Mouse (Mus musculus) liver, embryonic 14.5 days (tissue): ENCODE data around the gene Olfr1417. TPM values are rescaled to one million over a fixed set of nuclear protein-coding genes. Genes with fewer than 3 reads are reported as not detected.

Experiments used
- ATAC-seq: fragments of 200-750 bp; cut with Nextera tagmentation; 2 replicates; pipeline ENCODE4 v1.8.0; 2017; ENCODE audit warnings: moderate number of reproducible peaks, mild to moderate bottlenecking, moderate library complexity; ENCODE audit not compliant: insufficient read depth
- DNase-seq, 3 experiments: peaks; one replicate each; pipeline ENCODE4 v3.0.0-alpha.2; 2012 to 2013; ENCODE audit warnings: low read depth in 3 of 3, low spot score in 3 of 3
- H3K27ac ChIP-seq: fragments of 300-500 bp; sonication (generic); 2 replicates; pipeline ENCODE4 v1.5.1; 2014; ENCODE audit warnings: moderate library complexity, mild to moderate bottlenecking, control low read depth, inconsistent platforms
- H3K27me3 ChIP-seq: fragments of 300-500 bp; sonication (generic); 2 replicates; pipeline ENCODE4 v1.6.1; 2014; ENCODE audit warnings: mild to moderate bottlenecking, low read length, moderate library complexity; ENCODE audit not compliant: control insufficient read depth, insufficient read depth
- H3K36me3 ChIP-seq: fragments of 300-500 bp; sonication (generic); replicated peaks from 2 replicates; pipeline ENCODE4 v1.6.1; 2014; ENCODE audit warnings: low read depth; ENCODE audit not compliant: control insufficient read depth, insufficient read depth
- H3K4me1 ChIP-seq, 2 experiments: fragments of 200-500 bp in 1 of 2; fragments of 300-500 bp in 1 of 2; sonication (generic) in 1 of 2; replicated peaks; 2 replicates each; pipeline ENCODE4 v1.6.1; 2012 to 2014; ENCODE audit warnings: antibody characterized with exemption in 1 of 2, inconsistent platforms in 1 of 2, low read length in 1 of 2; ENCODE audit not compliant: control insufficient read depth in 2 of 2, insufficient read depth in 2 of 2
- H3K4me2 ChIP-seq: fragments of 300-500 bp; sonication (generic); 2 replicates; pipeline ENCODE4 v1.6.1; 2014; ENCODE audit warnings: low read depth, mild to moderate bottlenecking, control low read depth, moderate library complexity
- H3K4me3 ChIP-seq, 2 experiments: fragments of 200-500 bp in 1 of 2; fragments of 300-500 bp in 1 of 2; sonication (generic) in 1 of 2; 2 replicates each; pipeline ENCODE4 v1.5.1; 2012 to 2014; ENCODE audit warnings: low read depth in 2 of 2, low read length in 2 of 2, mild to moderate bottlenecking in 2 of 2, control low read depth in 1 of 2, inconsistent platforms in 1 of 2, moderate library complexity in 1 of 2; ENCODE audit not compliant: insufficient read depth in 1 of 2
- H3K9ac ChIP-seq: fragments of 300-500 bp; sonication (generic); replicated peaks from 2 replicates; pipeline ENCODE4 v1.6.1; 2014; ENCODE audit warnings: mild to moderate bottlenecking, control low read depth, moderate library complexity
- H3K9me3 ChIP-seq: fragments of 300-500 bp; sonication (generic); 2 replicates; pipeline ENCODE4 v1.6.1; 2016; ENCODE audit warnings: low read length, mixed read lengths; ENCODE audit not compliant: control insufficient read depth
- CTCF ChIP-seq: IDR thresholded peaks from 2 replicates; pipeline ENCODE4 v1.5.1; 2016; ENCODE audit warnings: antibody characterized with exemption, low read depth, control low read depth
- EP300 ChIP-seq: IDR thresholded peaks from 2 replicates; pipeline ENCODE4 v1.6.1; 2016; ENCODE audit warnings: antibody characterized with exemption, low read depth
- WGBS: fragments of 180-500 bp; shearing (Covaris S2); extraction: QIAGEN DNeasy Blood & Tissue Kit; methylation state at CpG from one replicate; pipeline ENCODE4 v1.1.7; 2014; ENCODE audit not compliant: insufficient replicate concordance; 5-methylcytosine and 5-hydroxymethylcytosine counted together
- polyA plus RNA-seq, 2 experiments: library from polyadenylated mRNA; depleted of rRNA in 1 of 2; stranded (reverse) in 1 of 2; unstranded in 1 of 2; fragments of >200 nt; fragmentation: Nextera tagmentation in 1 of 2; extraction: Ambion mirVana in 1 of 2; gene quantifications; 2 replicates each; pipeline versions ENCODE4 v1.2.1 to v1.2.3; 2012 to 2014

Gene Olfr1417
- polyA plus RNA-seq, 2 experiments: not detected

DNA sequence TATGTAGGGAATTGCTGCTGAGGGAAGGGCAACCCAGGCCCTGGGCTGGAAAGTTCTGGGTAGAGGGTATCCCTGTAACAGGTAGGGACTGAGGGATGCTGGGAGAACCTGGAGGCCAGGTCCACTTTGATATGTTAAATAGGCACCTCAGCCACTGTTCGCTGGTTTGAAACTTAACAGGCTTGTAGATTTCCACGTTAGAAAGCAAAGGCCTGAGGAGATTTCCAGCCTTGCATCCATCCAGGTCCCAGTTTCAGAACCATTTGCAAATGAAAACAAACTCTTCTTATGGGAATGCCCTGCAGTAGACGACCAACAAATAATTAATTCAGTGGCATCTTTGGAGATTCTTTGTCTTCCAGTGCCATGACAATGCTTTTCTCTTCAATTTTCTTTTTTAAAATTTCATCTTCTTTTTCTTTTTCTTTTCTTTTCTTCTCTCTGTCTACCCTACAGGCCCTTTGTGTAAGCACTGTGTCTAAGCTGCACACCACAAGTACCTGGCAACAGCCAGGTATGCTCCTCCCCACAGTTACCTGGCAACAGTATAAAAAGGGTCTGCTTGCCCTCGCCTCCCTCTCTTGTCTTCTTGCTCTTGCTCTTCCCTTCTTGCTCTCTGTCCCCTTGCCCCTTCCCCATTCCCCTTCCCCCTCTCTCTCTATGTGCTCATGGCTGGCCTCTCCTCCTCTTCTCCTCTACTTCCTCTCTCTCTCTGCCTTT, 15.5 kb downstream of the Olfr1417 start:
- Histone ChIP-seq H3K36me3 (no peaks in the 10 kb centered on the region), H3K4me1 (peaks cover 0 to 4% of the 10 kb centered on the region in 2 experiments; a peak in 1 of 4 replicates), H3K27me3 (peaks cover 23% of the 10 kb centered on the region), H3K4me3 (no peak overlapping the region), H3K9ac (no peak overlapping the region), H3K4me2 (no peak overlapping the region), H3K9me3 (no peaks in the 10 kb centered on the region), H3K27ac (no peak overlapping the region)
- ATAC-seq: no peak
- DNase-seq: no peak
- TF ChIP-seq CTCF: no peak
- TF ChIP-seq EP300: no peak
- WGBS: 38% methylated on average over 4 of the region's 4 CpGs

DNA sequence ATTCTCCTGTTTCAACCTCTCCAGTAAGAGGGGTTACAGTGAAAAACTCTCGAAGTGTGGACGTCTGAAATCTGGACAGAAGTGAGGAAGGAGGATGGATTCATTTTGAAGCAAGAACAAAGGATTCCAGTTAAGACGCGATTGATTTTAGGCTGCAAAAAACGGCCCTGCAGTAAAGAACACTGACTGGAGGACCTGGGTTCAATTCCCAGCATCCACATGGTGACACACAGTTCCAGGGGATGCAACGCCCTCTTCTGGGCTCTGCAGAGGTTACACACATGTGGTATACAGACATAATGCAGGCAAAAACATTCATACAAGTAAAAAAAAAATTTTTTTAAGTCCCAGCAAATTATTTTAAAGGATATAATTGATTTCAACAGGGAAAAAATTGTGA, 18.8 kb downstream of the Olfr1417 start:
- Histone ChIP-seq H3K27ac (no peak overlapping the region), H3K4me2 (no peak overlapping the region), H3K9ac (no peak overlapping the region), H3K27me3 (peaks cover 43% of the 10 kb centered on the region), H3K36me3 (no peaks in the 10 kb centered on the region), H3K4me1 (peaks cover 0 to 4% of the 10 kb centered on the region in 2 experiments; a peak in 1 of 4 replicates), H3K4me3 (no peak overlapping the region), H3K9me3 (no peaks in the 10 kb centered on the region)
- 29% methylated on average over 6 of the region's 6 CpGs for WGBS
- TF ChIP-seq CTCF: no peak
- no peak for TF ChIP-seq EP300
- no peak for DNase-seq
- no peak for ATAC-seq

DNA sequence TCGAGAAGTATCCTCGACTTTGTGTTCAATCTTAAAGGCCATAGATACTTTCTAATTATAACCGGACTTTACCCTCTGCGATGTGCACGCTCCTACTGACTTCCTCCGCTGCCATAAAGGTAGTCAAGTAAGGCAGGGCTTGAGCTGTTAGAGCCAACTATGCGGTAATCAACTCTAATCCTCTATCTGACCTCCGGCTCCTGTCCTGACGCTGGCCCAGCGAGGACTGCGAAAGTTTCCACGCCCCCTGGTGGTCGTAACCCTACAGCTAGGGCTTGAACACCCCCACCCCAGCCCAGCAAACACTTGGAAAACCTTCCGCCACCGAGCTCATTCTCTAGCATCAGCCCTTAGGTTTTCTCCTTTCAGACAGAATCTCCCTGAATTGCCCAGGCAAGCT, 19.2 kb downstream of the Olfr1417 start:
- peak; percentile 21; the same call in 1 of the 2 replicates for ATAC-seq
- DNase-seq: no peak

DNA sequence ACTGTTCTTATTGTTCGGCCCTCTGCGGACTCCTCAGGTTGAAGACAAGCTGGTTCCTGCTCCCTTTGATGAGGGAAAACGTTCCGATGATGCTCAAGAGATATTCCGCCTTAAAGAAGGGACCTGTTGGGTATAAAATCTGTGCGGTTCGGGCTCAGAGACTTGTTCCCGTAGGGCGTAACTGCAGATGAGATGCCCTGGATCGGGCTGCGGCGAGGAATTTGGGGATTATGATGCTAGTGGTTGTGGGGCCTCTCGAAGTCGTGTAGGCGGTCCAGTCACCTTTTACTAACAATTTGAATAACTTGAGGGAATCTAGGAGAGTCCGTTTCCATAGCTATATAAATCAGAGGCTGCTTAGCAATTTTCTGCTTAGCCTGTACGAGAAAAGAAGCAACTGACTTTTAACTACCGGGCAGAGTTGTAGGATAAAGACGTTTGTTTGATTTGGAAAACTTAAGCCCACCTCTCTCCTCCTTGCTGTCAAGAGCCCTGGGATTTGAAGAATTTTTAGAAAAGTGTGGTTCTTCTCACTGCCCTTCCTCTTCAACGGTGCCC, 19.8 kb downstream of the Olfr1417 start, which contains the start of gene Stx3:
Gene Stx3 (minus strand): TSS at position 261 of the 558 bp plus-strand sequence.
- ATAC-seq: no peak
- H3K4me1 ChIP-seq: peaks cover 0 to 4% of the 10 kb centered on the region in 2 experiments; a peak in 1 of 4 replicates
- no peak within 1 kb of the TSS for H3K27ac ChIP-seq
- H3K4me2 ChIP-seq: peak within 1 kb of the TSS; percentile 63
- H3K36me3 ChIP-seq: no peaks in the 10 kb centered on the region
- H3K27me3 ChIP-seq: peaks cover 43% of the 10 kb centered on the region
- no peak for DNase-seq
- H3K4me3 ChIP-seq: peak within 1 kb of the TSS; percentile 24 to 55
- no peak within 1 kb of the TSS for H3K9ac ChIP-seq
- TF ChIP-seq EP300 (no peak), CTCF (no peak)
- 2% methylated on average over 20 of the region's 20 CpGs for WGBS
- no peaks in the 10 kb centered on the region for H3K9me3 ChIP-seq

More for the DNA sequence above, 19.2 kb downstream of the Olfr1417 start:
- Histone ChIP-seq H3K4me1 (peaks cover 0 to 4% of the 10 kb centered on the region in 2 experiments; a peak in 1 of 4 replicates), H3K9me3 (no peaks in the 10 kb centered on the region), H3K9ac (no peak overlapping the region), H3K36me3 (no peaks in the 10 kb centered on the region), H3K4me2 (peak overlapping the region; percentile 63), H3K27ac (no peak overlapping the region), H3K4me3 (peak overlapping the region; percentile 19 to 55; a peak in 2 of 4 replicates), H3K27me3 (peaks cover 43% of the 10 kb centered on the region)
- WGBS: 2% methylated on average over 15 of the region's 15 CpGs
- TF ChIP-seq CTCF (peak; percentile 64), EP300 (no peak)
